14 mouse cellular contexts compared by ENCODE assay signal in the genomic region with DNA sequence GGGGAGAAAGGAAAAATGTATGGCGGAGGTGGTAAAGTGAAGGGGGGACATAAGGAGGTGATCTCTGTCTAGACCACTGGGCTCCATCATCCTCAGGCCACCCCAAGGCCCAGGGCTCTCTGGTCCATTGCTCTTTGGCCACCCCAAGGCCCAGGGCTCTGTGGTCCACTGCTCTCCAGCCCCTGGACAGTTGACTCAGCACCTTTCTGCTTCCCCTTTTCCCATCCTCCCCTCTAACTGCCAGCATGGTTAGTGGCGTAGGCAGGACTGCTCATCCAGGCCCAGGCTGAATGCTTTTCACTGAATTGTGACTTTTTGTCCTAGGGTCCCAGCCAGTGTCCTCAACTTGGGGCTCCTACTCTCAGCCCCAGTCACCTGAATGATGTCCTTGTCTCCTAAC. TPM values are rescaled to one million over a fixed set of nuclear protein-coding genes. Genes with fewer than 3 reads are reported as not detected.
DNase-seq lines count a peak whose midpoint lies in the region; ATAC-seq lines count a peak whose summit lies in the region.
"Had no signal": no experiment of that assay in that cellular context is flagged by ENCODE, and none has a peak within 500 bp of the region (broad histone marks: within the 10 kb centered on the region; RNA-seq: fewer than 3 reads in every experiment).

No protein-coding gene starts in this region.

- no peak for ATAC-seq in heart, embryonic 12.5 days (ENCODE audit: insufficient number of reproducible peaks, low FRiP score)
- no peak for ATAC-seq in neural tube, embryonic 13.5 days (ENCODE audit: low read depth)
- no peak for ATAC-seq in neural tube, embryonic 15.5 days (ENCODE audit: low FRiP score)

- no peak overlapping the region for H3K27ac ChIP-seq in heart, embryonic 12.5 days (ENCODE audit: poor library complexity, severe bottlenecking)
- 0 out of 2 replicates have a peak overlapping the region, but pooled peaks have one; percentile 18 for H3K27ac ChIP-seq in neural tube, embryonic 13.5 days (replicated peaks)
- H3K27ac ChIP-seq in neural tube, embryonic 15.5 days (replicated peaks) = no peak overlapping the region
- H3K27ac ChIP-seq in limb, embryonic 10.5 days = no peak overlapping the region
- H3K27ac ChIP-seq: embryonic facial prominence, embryonic 13.5 days had no signal

- H3K4me2 ChIP-seq in heart, embryonic 12.5 days = no peak overlapping the region; the same call in 1 of the 2 replicates
- H3K4me2 ChIP-seq in neural tube, embryonic 13.5 days = no peak overlapping the region
- no peak overlapping the region for H3K4me2 ChIP-seq in neural tube, embryonic 15.5 days
- H3K4me2 ChIP-seq: embryonic facial prominence, embryonic 13.5 days; midbrain, embryonic 12.5 days had no signal

- peaks cover 47% of the 10 kb centered on the region for H3K36me3 ChIP-seq in heart, embryonic 12.5 days
- H3K36me3 ChIP-seq in neural tube, embryonic 13.5 days = peaks cover 57% of the 10 kb centered on the region
- H3K36me3 ChIP-seq in neural tube, embryonic 15.5 days = peaks cover 33% of the 10 kb centered on the region
- H3K36me3 ChIP-seq in limb, embryonic 10.5 days = peaks cover 83% of the 10 kb centered on the region

- DNase-seq in heart, adult 11 months = peak; percentile 97
- no peak for DNase-seq in limb, embryonic 10.5 days (ENCODE audit: low spot score)
- DNase-seq in yolk sac, embryonic 10.5 days (ENCODE audit: low spot score) = no peak
- DNase-seq in cerebellum, postnatal 36 days = no peak
- DNase-seq in left cerebral cortex, adult 8-10 months (ENCODE audit: low spot score in 2 of 2) = no peak
- DNase-seq: adrenal gland, adult 8-10 months; layer of hippocampus, postnatal 36 days had no signal

- no peaks in the 10 kb centered on the region for H3K9me3 ChIP-seq in heart, embryonic 12.5 days (replicated peaks)
- no peaks in the 10 kb centered on the region for H3K9me3 ChIP-seq in neural tube, embryonic 13.5 days
- H3K9me3 ChIP-seq in neural tube, embryonic 15.5 days (replicated peaks) = no peaks in the 10 kb centered on the region
- H3K9me3 ChIP-seq in limb, embryonic 10.5 days (replicated peaks) = no peaks in the 10 kb centered on the region
- H3K9me3 ChIP-seq: embryonic facial prominence, embryonic 13.5 days; midbrain, embryonic 12.5 days had no signal

- no peak overlapping the region for H3K4me3 ChIP-seq in heart, embryonic 12.5 days
- H3K4me3 ChIP-seq in neural tube, embryonic 13.5 days = no peak overlapping the region
- H3K4me3 ChIP-seq in neural tube, embryonic 15.5 days (replicated peaks) = no peak overlapping the region
- peak overlapping the region; percentile 8; the same call in 1 of the 2 replicates for H3K4me3 ChIP-seq in limb, embryonic 10.5 days
- H3K4me3 ChIP-seq: embryonic facial prominence, embryonic 13.5 days; midbrain, embryonic 12.5 days had no signal

- H3K9ac ChIP-seq in heart, embryonic 12.5 days = no peak overlapping the region
- 0 out of 2 replicates have a peak overlapping the region, but pooled peaks have one; percentile 49 for H3K9ac ChIP-seq in neural tube, embryonic 13.5 days
- H3K9ac ChIP-seq in neural tube, embryonic 15.5 days (replicated peaks) = no peak overlapping the region
- H3K9ac ChIP-seq: midbrain, embryonic 12.5 days had no signal

- WGBS in heart, embryonic 12.5 days = 78% methylated on average over 2 of the region's 2 CpGs
- 91% methylated on average over 2 of the region's 2 CpGs for WGBS in neural tube, embryonic 13.5 days
- 80% methylated on average over 2 of the region's 2 CpGs for WGBS in neural tube, embryonic 15.5 days
- WGBS in limb, embryonic 10.5 days = 86% methylated on average over 2 of the region's 2 CpGs

- peaks cover 90% of the 10 kb centered on the region for H3K4me1 ChIP-seq in heart, embryonic 12.5 days (replicated peaks)
- peaks cover 84% of the 10 kb centered on the region for H3K4me1 ChIP-seq in neural tube, embryonic 13.5 days (replicated peaks)
- H3K4me1 ChIP-seq in neural tube, embryonic 15.5 days = peaks cover 60% of the 10 kb centered on the region
- H3K4me1 ChIP-seq in limb, embryonic 10.5 days = peaks cover 47% of the 10 kb centered on the region

- no peaks in the 10 kb centered on the region for H3K27me3 ChIP-seq in heart, embryonic 12.5 days (replicated peaks)
- H3K27me3 ChIP-seq in neural tube, embryonic 13.5 days = no peaks in the 10 kb centered on the region
- no peaks in the 10 kb centered on the region for H3K27me3 ChIP-seq in neural tube, embryonic 15.5 days (replicated peaks)
- no peaks in the 10 kb centered on the region for H3K27me3 ChIP-seq in limb, embryonic 10.5 days (ENCODE audit: low read depth, poor library complexity, severe bottlenecking)
- H3K27me3 ChIP-seq: embryonic facial prominence, embryonic 13.5 days; midbrain, embryonic 12.5 days had no signal

RNA-seq across cellular contexts. Expression of a gene that starts 21.8 kb away (rescaled TPM):
- polyA plus RNA-seq in heart, embryonic 12.5 days (2016; fragmentation: Nextera tagmentation; extraction: Ambion mirVana) = 84.5 and 91.8 TPM in 2 replicates
- polyA plus RNA-seq in neural tube, embryonic 13.5 days (2015; fragmentation: Nextera tagmentation; extraction: Ambion mirVana) = 146 and 157 TPM in 2 replicates
- polyA plus RNA-seq in neural tube, embryonic 15.5 days (2015; fragmentation: Nextera tagmentation; extraction: Ambion mirVana) = 97.4 and 104 TPM in 2 replicates
- polyA plus RNA-seq in limb, embryonic 10.5 days (2016; fragmentation: Nextera tagmentation; extraction: Ambion mirVana) = 103 and 119 TPM in 2 replicates
- 100 to 1,000 TPM; 228 to 247 (median 232) TPM for total RNA-seq in left cerebral cortex, adult 8-10 months (2022)

RNA-seq across cellular contexts. Expression of a gene that starts 25.4 kb away (rescaled TPM):
- not detected in 2 replicates for polyA plus RNA-seq in heart, embryonic 12.5 days (2016; fragmentation: Nextera tagmentation; extraction: Ambion mirVana)
- not detected in 2 replicates for polyA plus RNA-seq in neural tube, embryonic 13.5 days (2015; fragmentation: Nextera tagmentation; extraction: Ambion mirVana)
- polyA plus RNA-seq in neural tube, embryonic 15.5 days (2015; fragmentation: Nextera tagmentation; extraction: Ambion mirVana) = not detected in 2 replicates
- polyA plus RNA-seq in limb, embryonic 10.5 days (2016; fragmentation: Nextera tagmentation; extraction: Ambion mirVana) = not detected in 2 replicates
- not detected for total RNA-seq in left cerebral cortex, adult 8-10 months (2022)
- total RNA-seq: adrenal gland, adult 8-10 months; layer of hippocampus, postnatal 36 days had no signal
- polyA plus RNA-seq: embryonic facial prominence, embryonic 13.5 days; heart, embryonic 14.5 days; liver, embryonic 16.5 days; midbrain, embryonic 12.5 days had no signal

RNA-seq across cellular contexts. Expression of a gene that starts 51.9 kb away (rescaled TPM):
- 181 and 185 TPM in 2 replicates for polyA plus RNA-seq in heart, embryonic 12.5 days (2016; fragmentation: Nextera tagmentation; extraction: Ambion mirVana)
- 157 and 164 TPM in 2 replicates for polyA plus RNA-seq in neural tube, embryonic 13.5 days (2015; fragmentation: Nextera tagmentation; extraction: Ambion mirVana)
- polyA plus RNA-seq in neural tube, embryonic 15.5 days (2015; fragmentation: Nextera tagmentation; extraction: Ambion mirVana) = 157 and 175 TPM in 2 replicates
- polyA plus RNA-seq in limb, embryonic 10.5 days (2016; fragmentation: Nextera tagmentation; extraction: Ambion mirVana) = 199 and 202 TPM in 2 replicates
- 10 to 100 TPM; 85.5 to 93.2 (median 89.8) TPM for total RNA-seq in left cerebral cortex, adult 8-10 months (2022)

RNA-seq across cellular contexts. Expression of a gene that starts 58.1 kb away (rescaled TPM):
- polyA plus RNA-seq in heart, embryonic 12.5 days (2016; fragmentation: Nextera tagmentation; extraction: Ambion mirVana) = 75.3 and 75.6 TPM in 2 replicates
- polyA plus RNA-seq in neural tube, embryonic 13.5 days (2015; fragmentation: Nextera tagmentation; extraction: Ambion mirVana) = 95.0 and 104 TPM in 2 replicates
- 85.9 and 87.4 TPM in 2 replicates for polyA plus RNA-seq in neural tube, embryonic 15.5 days (2015; fragmentation: Nextera tagmentation; extraction: Ambion mirVana)
- polyA plus RNA-seq in limb, embryonic 10.5 days (2016; fragmentation: Nextera tagmentation; extraction: Ambion mirVana) = 103 and 111 TPM in 2 replicates
- 10 to 100 TPM; 46.2 to 57.4 (median 51.3) TPM for total RNA-seq in left cerebral cortex, adult 8-10 months (2022)
